In the genomic region with DNA sequence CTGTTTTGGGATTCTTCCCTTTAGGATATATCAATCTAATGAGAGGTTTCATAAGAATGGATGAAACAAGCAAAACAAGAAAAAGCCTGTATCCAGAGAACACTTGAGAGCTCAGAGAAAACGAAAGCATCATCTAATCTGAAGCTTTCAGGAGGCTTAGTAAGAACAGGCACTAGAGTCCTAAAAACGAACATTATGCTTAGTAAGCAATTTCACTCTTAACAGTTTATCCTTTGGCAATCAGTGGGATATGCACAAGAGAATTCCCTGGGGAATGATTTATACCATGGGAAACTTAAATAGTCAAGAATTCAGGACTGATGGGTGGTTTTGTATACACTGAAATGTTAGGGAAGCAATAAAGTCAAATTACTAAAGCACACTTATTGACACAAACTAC, we compare ENCODE assay signal across 17 mouse cellular contexts.
"Had no signal": no experiment of that assay in that cellular context is flagged by ENCODE, and none has a peak within 500 bp of the region (broad histone marks: within the 10 kb centered on the region; RNA-seq: fewer than 3 reads in every experiment).

No protein-coding gene starts in this region.

- H3K36me3 ChIP-seq: neural tube, embryonic 12.5 days; neural tube, embryonic 13.5 days; neural tube, embryonic 15.5 days; stomach, embryonic 15.5 days had no signal

- H3K9ac ChIP-seq: neural tube, embryonic 12.5 days; neural tube, embryonic 13.5 days; neural tube, embryonic 15.5 days; stomach, embryonic 15.5 days had no signal

- H3K9me3 ChIP-seq: neural tube, embryonic 12.5 days; neural tube, embryonic 13.5 days; neural tube, embryonic 15.5 days; stomach, embryonic 15.5 days had no signal

- H3K27me3 ChIP-seq: neural tube, embryonic 12.5 days; neural tube, embryonic 13.5 days; neural tube, embryonic 15.5 days; stomach, embryonic 15.5 days had no signal

- H3K27ac ChIP-seq: neural tube, embryonic 12.5 days; neural tube, embryonic 13.5 days; neural tube, embryonic 15.5 days; stomach, embryonic 15.5 days; stomach, postnatal 0 days had no signal

- H3K4me2 ChIP-seq: neural tube, embryonic 12.5 days; neural tube, embryonic 13.5 days; neural tube, embryonic 15.5 days; stomach, embryonic 15.5 days had no signal

- H3K4me1 ChIP-seq: neural tube, embryonic 12.5 days; neural tube, embryonic 15.5 days; stomach, embryonic 15.5 days had no signal

- DNase-seq: retina, postnatal 1 day; right cerebral cortex, adult 18-20 months; right cerebral cortex, postnatal 14 days; right cerebral cortex, postnatal 25 days; right cerebral cortex, postnatal 4 days; spleen, adult 18-20 months; thymus, adult 18-20 months; thymus, adult 2 months; thymus, postnatal 14 days; thymus, postnatal 25 days; thymus, postnatal 36 days; thymus, postnatal 4 days had no signal

- H3K4me3 ChIP-seq: neural tube, embryonic 12.5 days; neural tube, embryonic 13.5 days; neural tube, embryonic 15.5 days; stomach, embryonic 15.5 days had no signal
